ENCODE assay signal across 9 mouse cellular contexts in genomic region chr9:121348476-121348875, GRCm38 (mm10). TPM values are rescaled to one million over a fixed set of nuclear protein-coding genes. Genes with fewer than 3 reads are reported as not detected.
DNase-seq lines count a peak whose midpoint lies in the region; ATAC-seq lines count a peak whose summit lies in the region.
"Had no signal": no experiment of that assay in that cellular context is flagged by ENCODE, and none has a peak within 500 bp of the region (broad histone marks: within the 10 kb centered on the region; RNA-seq: fewer than 3 reads in every experiment).

No protein-coding gene starts in this region.

- ATAC-seq in heart, embryonic 11.5 days (replicated peaks; ENCODE audit: insufficient number of reproducible peaks, low FRiP score, low TSS enrichment): no peak
- ATAC-seq in kidney, embryonic 15.5 days (replicated peaks; ENCODE audit: low FRiP score): 0 out of 2 replicates have a peak, but pooled peaks have one; percentile 31
- peak; percentile 57; the same call in 1 of the 2 replicates for ATAC-seq in midbrain, embryonic 13.5 days

- DNase-seq in heart, adult 9 months (ENCODE audit: low spot score in 2 of 2): no peak
- peak; percentile 58 for DNase-seq in forebrain, embryonic 10.5 days (ENCODE audit: extremely low spot score, low spot score)
- no peak for DNase-seq in cerebellum, adult 11-12 months
- DNase-seq in adrenal gland, adult (ENCODE audit: inconsistent age in 2 of 2, low spot score in 1 of 2): no peak
- no peak for DNase-seq in ovary, postnatal 14 days (ENCODE audit: low spot score)

- no peaks in the 10 kb centered on the region for H3K27me3 ChIP-seq in heart, embryonic 11.5 days (ENCODE audit: control insufficient read depth, insufficient read depth, low read length)
- no peaks in the 10 kb centered on the region for H3K27me3 ChIP-seq in forebrain, embryonic 10.5 days (ENCODE audit: poor library complexity, severe bottlenecking)
- H3K27me3 ChIP-seq in kidney, embryonic 15.5 days: no peaks in the 10 kb centered on the region
- no peaks in the 10 kb centered on the region for H3K27me3 ChIP-seq in midbrain, embryonic 13.5 days

- H3K4me1 ChIP-seq in heart, embryonic 11.5 days (ENCODE audit: control insufficient read depth, insufficient read depth, low read length): peaks cover 42% of the 10 kb centered on the region
- H3K4me1 ChIP-seq in forebrain, embryonic 10.5 days: peaks cover 91% of the 10 kb centered on the region
- H3K4me1 ChIP-seq in kidney, embryonic 15.5 days: peaks cover 49% of the 10 kb centered on the region
- H3K4me1 ChIP-seq in midbrain, embryonic 13.5 days (replicated peaks): peaks cover 56% of the 10 kb centered on the region

- no peaks in the 10 kb centered on the region for H3K36me3 ChIP-seq in heart, embryonic 11.5 days (ENCODE audit: control insufficient read depth, insufficient read depth, low read length)
- H3K36me3 ChIP-seq in forebrain, embryonic 10.5 days (replicated peaks): peaks cover 18% of the 10 kb centered on the region
- no peaks in the 10 kb centered on the region for H3K36me3 ChIP-seq in kidney, embryonic 15.5 days
- H3K36me3 ChIP-seq in midbrain, embryonic 13.5 days: no peaks in the 10 kb centered on the region

- H3K9ac ChIP-seq in heart, embryonic 11.5 days (ENCODE audit: low read depth, low read length): peak overlapping the region; percentile 58
- H3K9ac ChIP-seq in kidney, embryonic 15.5 days: no peak overlapping the region
- 0 out of 2 replicates have a peak overlapping the region, but pooled peaks have one; percentile 41 for H3K9ac ChIP-seq in midbrain, embryonic 13.5 days (replicated peaks)
- H3K9ac ChIP-seq: liver, embryonic 14.5 days had no signal

- peak overlapping the region; percentile 76; the same call in 1 of the 2 replicates for H3K27ac ChIP-seq in heart, embryonic 11.5 days (ENCODE audit: low read depth, low read length)
- H3K27ac ChIP-seq in forebrain, embryonic 10.5 days: peak overlapping the region; percentile 82
- peak overlapping the region; percentile 76 for H3K27ac ChIP-seq in kidney, embryonic 15.5 days
- peak overlapping the region; percentile 64 for H3K27ac ChIP-seq in midbrain, embryonic 13.5 days
- H3K27ac ChIP-seq: liver, embryonic 14.5 days had no signal

- 16% methylated on average over 5 of the region's 5 CpGs for WGBS in heart, embryonic 11.5 days (ENCODE audit: insufficient replicate concordance)
- whole genome bisulfite sequencing in forebrain, embryonic 10.5 days: 5% methylated on average over 5 of the region's 5 CpGs
- WGBS in kidney, embryonic 15.5 days: 21% methylated on average over 5 of the region's 5 CpGs
- WGBS in midbrain, embryonic 13.5 days: 4% methylated on average over 5 of the region's 5 CpGs

- H3K4me3 ChIP-seq in heart, embryonic 11.5 days (ENCODE audit: low read depth, low read length): no peak overlapping the region
- H3K4me3 ChIP-seq in forebrain, embryonic 10.5 days: peak overlapping the region; percentile 9; the same call in 1 of the 2 replicates
- no peak overlapping the region for H3K4me3 ChIP-seq in kidney, embryonic 15.5 days (replicated peaks)
- H3K4me3 ChIP-seq in midbrain, embryonic 13.5 days (replicated peaks): no peak overlapping the region

- peak overlapping the region; percentile 25 for H3K4me2 ChIP-seq in heart, embryonic 11.5 days
- H3K4me2 ChIP-seq in kidney, embryonic 15.5 days: no peak overlapping the region
- no peak overlapping the region for H3K4me2 ChIP-seq in midbrain, embryonic 13.5 days (replicated peaks)

- no peaks in the 10 kb centered on the region for H3K9me3 ChIP-seq in heart, embryonic 11.5 days (replicated peaks; ENCODE audit: control insufficient read depth, low read length)
- H3K9me3 ChIP-seq in forebrain, embryonic 10.5 days: no peaks in the 10 kb centered on the region
- no peaks in the 10 kb centered on the region for H3K9me3 ChIP-seq in kidney, embryonic 15.5 days (replicated peaks)
- no peaks in the 10 kb centered on the region for H3K9me3 ChIP-seq in midbrain, embryonic 13.5 days

RNA-seq across cellular contexts. Expression of gene Trak1, which starts 51.2 kb away (rescaled TPM):
- 21.3 and 27.2 TPM in 2 replicates for polyA plus RNA-seq in heart, embryonic 11.5 days (2014; fragmentation: Nextera tagmentation; extraction: Ambion mirVana)
- 24.7 and 27.4 TPM in 2 replicates for polyA plus RNA-seq in forebrain, embryonic 10.5 days (2016; fragmentation: Nextera tagmentation; extraction: Ambion mirVana)
- 15.1 and 18.7 TPM in 2 replicates for polyA plus RNA-seq in kidney, embryonic 15.5 days (2015; fragmentation: Nextera tagmentation; extraction: Ambion mirVana)
- polyA plus RNA-seq in midbrain, embryonic 13.5 days (2015; fragmentation: Nextera tagmentation; extraction: Ambion mirVana): 41.1 and 44.8 TPM in 2 replicates
